Comparison of ENCODE assay signal across 15 mouse cellular contexts in genomic region chr1:170976447-170976846, GRCm38 (mm10). TPM values are rescaled to one million over a fixed set of nuclear protein-coding genes. Genes with fewer than 3 reads are reported as not detected.
A peak's percentile ranks its signal among the peaks of the same experiment; 100 is the strongest.
DNase-seq lines count a peak whose midpoint lies in the region; ATAC-seq and TF ChIP-seq lines count a peak whose summit lies in the region.
"Had no signal": no experiment of that assay in that cellular context is flagged by ENCODE, and none has a peak within 500 bp of the region (broad histone marks: within the 10 kb centered on the region; RNA-seq: fewer than 3 reads in every experiment).

Gene Fcgr2b, minus strand, starts transcription at chr1:170976547.

- H3K9me3 ChIP-seq in heart, embryonic 11.5 days (replicated peaks; ENCODE audit: control insufficient read depth, low read length) = no peaks in the 10 kb centered on the region
- no peaks in the 10 kb centered on the region for H3K9me3 ChIP-seq in midbrain, embryonic 10.5 days (replicated peaks)
- H3K9me3 ChIP-seq: heart, embryonic 15.5 days; hindbrain, embryonic 15.5 days; limb, embryonic 12.5 days; neural tube, embryonic 15.5 days had no signal

- no peak for TF ChIP-seq CTCF in heart, adult 2 months (IDR thresholded peaks at IDR 0.05)
- no peak for TF ChIP-seq CTCF in testis, adult 2 months (IDR thresholded peaks at IDR 0.05; ENCODE audit: control insufficient read depth, insufficient read depth, insufficient replicate concordance, low read depth, low read length)
- no peak for TF ChIP-seq CTCF in small intestine, adult 2 months (IDR thresholded peaks at IDR 0.05; ENCODE audit: extremely low read depth, insufficient read length, insufficient replicate concordance, low read depth, low read length)

- TF ChIP-seq EP300 in heart, adult 2 months (IDR thresholded peaks at IDR 0.05; ENCODE audit: insufficient read depth, low read depth, low read length) = no peak

- H3K79me2 ChIP-seq in heart, adult 2 months (replicated peaks; ENCODE audit: control insufficient read depth, insufficient read depth, low read length) = no peaks in the 10 kb centered on the region

- TF ChIP-seq POLR2A in heart, adult 2 months (IDR thresholded peaks at IDR 0.05; ENCODE audit: insufficient read depth, low read depth, low read length) = no peak
- TF ChIP-seq POLR2A in testis, adult 2 months (IDR thresholded peaks at IDR 0.05; ENCODE audit: control insufficient read depth, low read depth, low read length) = no peak
- no peak for TF ChIP-seq POLR2A in small intestine, adult 2 months (IDR thresholded peaks at IDR 0.05; ENCODE audit: low read depth, low read length)

- H3K4me2 ChIP-seq in heart, embryonic 11.5 days = no peak within 1 kb of the TSS
- H3K4me2 ChIP-seq: heart, embryonic 15.5 days; hindbrain, embryonic 15.5 days; limb, embryonic 12.5 days; neural tube, embryonic 15.5 days had no signal

- intact Hi-C loops in heart, adult 2 months (cut with DNase I) = no loop called here

- peak within 1 kb of the TSS; percentile 49; the same call in 1 of the 2 replicates for H3K9ac ChIP-seq in heart, adult 2 months (ENCODE audit: low read depth, low read length)
- H3K9ac ChIP-seq in heart, embryonic 11.5 days (ENCODE audit: low read depth, low read length) = no peak within 1 kb of the TSS
- H3K9ac ChIP-seq: heart, embryonic 15.5 days; hindbrain, embryonic 15.5 days; limb, embryonic 12.5 days; neural tube, embryonic 15.5 days had no signal

- DNase-seq in heart, adult 2 months = no peak
- no peak for DNase-seq in testis, postnatal 10 days (ENCODE audit: low spot score)
- DNase-seq in gonadal fat pad, adult 2 months (ENCODE audit: low read depth) = no peak
- no peak for DNase-seq in heart, postnatal 4 days
- no peak for DNase-seq in midbrain, embryonic 10.5 days (ENCODE audit: low spot score)
- DNase-seq: gastrocnemius, postnatal 10 days had no signal

- no peak for ATAC-seq in heart, embryonic 11.5 days (replicated peaks; ENCODE audit: insufficient number of reproducible peaks, low FRiP score, low TSS enrichment)
- ATAC-seq: forebrain, embryonic 14.5 days had no signal

- H3K27ac ChIP-seq in heart, adult 2 months = 0 out of 2 replicates have a peak within 1 kb of the TSS, but pooled peaks have one; percentile 12
- no peak within 1 kb of the TSS for H3K27ac ChIP-seq in heart, embryonic 11.5 days (ENCODE audit: low read depth, low read length)
- H3K27ac ChIP-seq in testis, adult 2 months (ENCODE audit: control insufficient read depth, insufficient read depth, low read depth, low read length) = no peak within 1 kb of the TSS; the same call in 1 of the 2 replicates
- peak within 1 kb of the TSS; percentile 26 for H3K27ac ChIP-seq in small intestine, adult 2 months (ENCODE audit: insufficient read depth, low read depth, low read length)
- no peak within 1 kb of the TSS for H3K27ac ChIP-seq in midbrain, embryonic 10.5 days (replicated peaks)
- H3K27ac ChIP-seq: heart, embryonic 15.5 days; hindbrain, embryonic 15.5 days; limb, embryonic 12.5 days; neural tube, embryonic 15.5 days; stomach, postnatal 0 days had no signal

- no peaks in the 10 kb centered on the region; the same call in 1 of the 2 replicates for H3K27me3 ChIP-seq in heart, adult 2 months (ENCODE audit: control insufficient read depth, insufficient read depth, low read length)
- H3K27me3 ChIP-seq in heart, embryonic 11.5 days (ENCODE audit: control insufficient read depth, insufficient read depth, low read length) = no peaks in the 10 kb centered on the region
- no peaks in the 10 kb centered on the region for H3K27me3 ChIP-seq in testis, adult 2 months (ENCODE audit: control insufficient read depth, insufficient read depth, low read length)
- no peaks in the 10 kb centered on the region for H3K27me3 ChIP-seq in small intestine, adult 2 months (ENCODE audit: control insufficient read depth, insufficient read depth, low read length)
- H3K27me3 ChIP-seq in midbrain, embryonic 10.5 days (ENCODE audit: low read depth, poor library complexity, severe bottlenecking) = no peaks in the 10 kb centered on the region
- H3K27me3 ChIP-seq: heart, embryonic 15.5 days; hindbrain, embryonic 15.5 days; limb, embryonic 12.5 days; neural tube, embryonic 15.5 days had no signal

- no peak within 1 kb of the TSS for H3K4me3 ChIP-seq in heart, adult 2 months
- H3K4me3 ChIP-seq in heart, embryonic 11.5 days (ENCODE audit: low read depth, low read length) = no peak within 1 kb of the TSS
- H3K4me3 ChIP-seq in testis, adult 2 months (ENCODE audit: control insufficient read depth, low read depth, low read length) = peak within 1 kb of the TSS; percentile 62
- peak within 1 kb of the TSS; percentile 52 for H3K4me3 ChIP-seq in small intestine, adult 2 months (ENCODE audit: low read depth, low read length)
- no peak within 1 kb of the TSS for H3K4me3 ChIP-seq in midbrain, embryonic 10.5 days
- H3K4me3 ChIP-seq: heart, embryonic 15.5 days; hindbrain, embryonic 15.5 days; limb, embryonic 12.5 days; neural tube, embryonic 15.5 days had no signal

- 82% methylated on average over 5 of the region's 5 CpGs for WGBS in heart, adult 2 months
- 76% methylated on average over 5 of the region's 5 CpGs for WGBS in heart, embryonic 11.5 days (ENCODE audit: insufficient replicate concordance)
- 90% methylated on average over 5 of the region's 5 CpGs for WGBS in small intestine, adult 2 months
- 86% methylated on average over 5 of the region's 5 CpGs for WGBS in midbrain, embryonic 10.5 days

- H3K36me3 ChIP-seq in heart, adult 2 months (ENCODE audit: control insufficient read depth, insufficient read depth, low read length) = no peaks in the 10 kb centered on the region
- H3K36me3 ChIP-seq in heart, embryonic 11.5 days (ENCODE audit: control insufficient read depth, insufficient read depth, low read length) = no peaks in the 10 kb centered on the region
- H3K36me3 ChIP-seq in testis, adult 2 months (ENCODE audit: control insufficient read depth, insufficient read depth, low read length) = no peaks in the 10 kb centered on the region
- no peaks in the 10 kb centered on the region for H3K36me3 ChIP-seq in small intestine, adult 2 months (ENCODE audit: control insufficient read depth, insufficient read depth, low read length)
- no peaks in the 10 kb centered on the region for H3K36me3 ChIP-seq in midbrain, embryonic 10.5 days
- H3K36me3 ChIP-seq: heart, embryonic 15.5 days; hindbrain, embryonic 15.5 days; limb, embryonic 12.5 days; neural tube, embryonic 15.5 days had no signal

- no peaks in the 10 kb centered on the region for H3K4me1 ChIP-seq in heart, adult 2 months (ENCODE audit: control insufficient read depth, insufficient read depth, low read length)
- no peaks in the 10 kb centered on the region for H3K4me1 ChIP-seq in heart, embryonic 11.5 days (ENCODE audit: control insufficient read depth, insufficient read depth, low read length)
- H3K4me1 ChIP-seq in testis, adult 2 months (ENCODE audit: control insufficient read depth, insufficient read depth, low read length) = peaks cover 3% of the 10 kb centered on the region; the same call in 1 of the 2 replicates
- peaks cover 12% of the 10 kb centered on the region for H3K4me1 ChIP-seq in small intestine, adult 2 months (ENCODE audit: control insufficient read depth, insufficient read depth, insufficient read length, low read length)
- no peaks in the 10 kb centered on the region for H3K4me1 ChIP-seq in midbrain, embryonic 10.5 days
- H3K4me1 ChIP-seq: heart, embryonic 15.5 days; hindbrain, embryonic 15.5 days; limb, embryonic 12.5 days; neural tube, embryonic 15.5 days had no signal

RNA-seq across cellular contexts. Expression of gene Fcgr2b, which starts in this region (rescaled TPM):
- 1 to 10 TPM; 7.4 to 8.4 TPM for total RNA-seq in heart, adult 2 months (2021)
- 10.4 and 10.9 TPM in 2 replicates for polyA plus RNA-seq in heart, adult 2 months (2012; rRNA removed)
- 0.59 TPM in 1 of 2 replicates, not detected in the other for polyA plus RNA-seq in heart, embryonic 11.5 days (2014; fragmentation: Nextera tagmentation; extraction: Ambion mirVana)
- polyA plus RNA-seq in testis, adult 2 months (2012; rRNA removed) = 5.6 and 5.9 TPM in 2 replicates
- polyA plus RNA-seq in gonadal fat pad, adult 2 months (2012; rRNA removed) = 43.9 and 56.3 TPM in 2 replicates
- 3.6 and 4.3 TPM in 2 replicates for polyA plus RNA-seq in small intestine, adult 2 months (2012; rRNA removed)
- 1 to 10 TPM; 1.3 TPM for total RNA-seq in heart, postnatal 4 days (2021)
- 0.40 TPM in 1 of 2 replicates, not detected in the other for polyA plus RNA-seq in midbrain, embryonic 10.5 days (2016; fragmentation: Nextera tagmentation; extraction: Ambion mirVana)

Comparison
In these comparisons a context has a peak if more than half of its experiments do, and no peak if none do; other contexts are left out.
1. H3K27ac ChIP-seq: peak in heart, adult 2 months (single experiment) and small intestine, adult 2 months (single experiment); none in heart, embryonic 11.5 days (single experiment), testis, adult 2 months (single experiment) and midbrain, embryonic 10.5 days (single experiment).
2. H3K4me3 ChIP-seq: peak in testis, adult 2 months (single experiment) and small intestine, adult 2 months (single experiment); none in heart, adult 2 months (single experiment), heart, embryonic 11.5 days (single experiment) and midbrain, embryonic 10.5 days (single experiment).